Mouse (Mus musculus) liver, postnatal 0 days (tissue): ENCODE results near the gene Nat8f4.

Experiments used
- CTCF ChIP-seq: sonication (generic); IDR thresholded peaks from 2 replicates; pipeline ENCODE4 v1.5.1; 2016; ENCODE audit warnings: antibody characterized with exemption, low read depth
- EP300 ChIP-seq: IDR thresholded peaks from 2 replicates; pipeline ENCODE4 v1.6.1; 2016; ENCODE audit warnings: antibody characterized with exemption, low read depth, mild to moderate bottlenecking

- TF ChIP-seq EP300: no peak
- TF ChIP-seq CTCF: no peak
Measured at GRCm38 (mm10) chr6:85884311-85884710, 20.4 kb downstream of the Nat8f4 start.
